Mouse (Mus musculus) right cerebral cortex, postnatal 14 days (tissue): ENCODE results near the gene Cd247.

Experiments used
- DNase-seq: peaks from one replicate; pipeline ENCODE4 v3.0.0; 2022

The Cd247 gene

DNA sequence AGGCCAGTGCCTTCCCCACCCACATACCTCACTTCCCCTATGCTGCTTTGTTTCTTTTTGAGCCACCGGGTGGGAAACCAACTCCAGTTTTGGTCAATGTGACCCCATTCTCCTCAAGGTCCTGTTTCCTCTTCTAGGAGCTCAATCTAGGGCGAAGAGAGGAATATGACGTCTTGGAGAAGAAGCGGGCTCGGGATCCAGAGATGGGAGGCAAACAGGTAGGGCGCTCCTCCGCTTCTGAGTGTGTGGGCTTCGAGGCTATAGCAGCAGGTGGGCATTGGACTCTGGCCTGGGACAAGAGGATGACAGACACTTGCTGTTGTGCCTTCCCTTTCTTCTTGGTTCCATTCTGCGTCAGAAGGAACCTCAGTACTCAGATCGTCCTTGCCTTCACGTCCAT, 68.8 kb downstream of the Cd247 start:
- no peak for DNase-seq

DNA sequence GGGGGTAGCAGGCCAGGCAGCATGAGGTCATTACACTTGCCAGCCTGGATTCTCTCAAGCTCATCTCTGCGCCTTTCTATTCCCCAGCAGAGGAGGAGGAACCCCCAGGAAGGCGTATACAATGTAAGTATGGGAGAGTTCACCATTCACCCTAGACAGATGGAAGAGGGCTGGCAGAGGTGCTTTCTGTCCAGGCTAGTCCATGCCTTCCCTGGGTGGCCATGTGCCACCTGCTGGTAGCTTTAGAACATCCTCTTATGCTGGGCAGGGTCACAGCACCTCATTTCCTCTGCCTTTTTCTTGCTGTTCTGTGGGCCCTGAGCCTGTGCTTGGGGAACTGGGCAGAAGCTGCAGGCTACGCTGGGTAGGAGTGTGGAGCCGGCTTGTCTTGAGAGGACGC, 69.9 kb downstream of the Cd247 start:
- DNase-seq: no peak

DNA sequence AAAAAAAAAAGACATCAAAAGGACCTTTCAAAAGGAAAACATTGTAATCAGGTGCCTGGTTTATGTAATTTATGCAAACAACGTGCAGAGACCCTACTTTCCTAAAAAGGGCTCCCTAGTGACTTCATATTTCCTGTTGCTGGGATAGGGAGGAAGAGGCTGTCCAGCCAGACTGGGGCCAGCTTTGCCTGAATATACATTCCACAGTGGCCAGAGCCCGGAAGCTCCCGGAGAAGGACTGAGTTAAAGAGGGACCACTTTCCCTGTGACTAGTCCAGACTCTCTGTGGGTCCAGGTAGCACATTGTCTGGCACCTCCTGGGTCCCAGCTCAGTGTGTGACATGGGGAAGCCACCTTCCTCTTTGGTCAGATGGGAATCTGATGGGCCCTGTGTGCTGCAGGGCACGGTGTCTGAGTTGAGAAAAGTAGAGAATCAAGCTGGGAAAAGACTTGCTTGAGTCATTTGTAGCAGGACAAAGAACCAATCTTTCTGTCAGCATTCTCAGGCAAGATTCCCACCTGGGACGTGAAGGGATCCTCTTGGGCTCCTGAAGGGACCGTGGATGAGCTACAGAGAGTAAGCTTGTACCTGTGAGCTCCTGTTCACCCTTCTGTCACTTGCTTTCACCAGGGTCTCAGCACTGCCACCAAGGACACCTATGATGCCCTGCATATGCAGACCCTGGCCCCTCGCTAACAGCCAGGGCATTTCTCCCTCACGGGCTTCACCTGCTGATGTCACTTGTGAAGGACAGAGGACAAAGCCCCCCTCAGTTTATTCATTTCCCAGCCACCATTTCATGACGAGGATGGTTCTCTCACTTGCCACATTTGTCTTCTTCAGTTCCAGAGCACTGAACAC, 72.1 kb downstream of the Cd247 start:
- DNase-seq: no peak

DNA sequence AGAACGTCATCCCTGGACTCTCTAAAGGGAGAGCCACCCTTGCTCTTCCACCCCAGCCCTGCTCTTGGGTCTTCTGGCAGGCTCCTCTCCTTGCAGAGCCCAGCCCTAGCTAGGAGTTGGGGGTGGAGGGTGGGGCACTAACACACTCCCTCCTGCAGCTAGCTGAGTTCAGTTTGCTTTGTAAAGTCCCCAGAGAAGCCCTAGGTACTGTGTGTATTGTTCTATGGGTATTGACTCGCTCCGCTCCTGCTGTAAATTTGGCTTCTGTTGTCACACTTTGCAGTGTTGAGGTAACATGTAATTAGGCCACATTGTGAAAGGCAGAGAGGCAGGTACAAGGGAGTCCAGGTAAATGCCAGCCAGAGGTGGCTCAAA, 72.7 kb downstream of the Cd247 start:
- DNase-seq: no peak

DNA sequence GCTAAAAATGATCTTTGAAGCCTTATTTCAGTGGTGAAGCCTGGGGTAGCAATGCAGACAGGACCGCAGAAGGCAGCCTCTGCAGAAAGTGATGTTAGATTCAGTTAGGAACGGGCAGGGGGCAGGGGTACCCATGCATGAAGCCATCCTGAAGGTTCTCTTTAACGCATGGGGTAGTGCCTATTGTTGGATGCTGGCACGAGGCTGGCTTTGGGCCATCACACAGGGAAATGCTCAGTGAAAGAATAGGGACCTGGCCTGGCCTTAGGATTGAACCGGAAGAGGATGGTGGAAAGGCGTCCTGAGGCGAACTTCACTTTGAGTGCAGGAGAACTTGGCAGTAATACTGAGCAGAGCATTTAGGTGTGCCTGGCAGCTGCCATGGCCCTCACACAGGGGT, 73.6 kb downstream of the Cd247 start:
- no peak for DNase-seq

DNA sequence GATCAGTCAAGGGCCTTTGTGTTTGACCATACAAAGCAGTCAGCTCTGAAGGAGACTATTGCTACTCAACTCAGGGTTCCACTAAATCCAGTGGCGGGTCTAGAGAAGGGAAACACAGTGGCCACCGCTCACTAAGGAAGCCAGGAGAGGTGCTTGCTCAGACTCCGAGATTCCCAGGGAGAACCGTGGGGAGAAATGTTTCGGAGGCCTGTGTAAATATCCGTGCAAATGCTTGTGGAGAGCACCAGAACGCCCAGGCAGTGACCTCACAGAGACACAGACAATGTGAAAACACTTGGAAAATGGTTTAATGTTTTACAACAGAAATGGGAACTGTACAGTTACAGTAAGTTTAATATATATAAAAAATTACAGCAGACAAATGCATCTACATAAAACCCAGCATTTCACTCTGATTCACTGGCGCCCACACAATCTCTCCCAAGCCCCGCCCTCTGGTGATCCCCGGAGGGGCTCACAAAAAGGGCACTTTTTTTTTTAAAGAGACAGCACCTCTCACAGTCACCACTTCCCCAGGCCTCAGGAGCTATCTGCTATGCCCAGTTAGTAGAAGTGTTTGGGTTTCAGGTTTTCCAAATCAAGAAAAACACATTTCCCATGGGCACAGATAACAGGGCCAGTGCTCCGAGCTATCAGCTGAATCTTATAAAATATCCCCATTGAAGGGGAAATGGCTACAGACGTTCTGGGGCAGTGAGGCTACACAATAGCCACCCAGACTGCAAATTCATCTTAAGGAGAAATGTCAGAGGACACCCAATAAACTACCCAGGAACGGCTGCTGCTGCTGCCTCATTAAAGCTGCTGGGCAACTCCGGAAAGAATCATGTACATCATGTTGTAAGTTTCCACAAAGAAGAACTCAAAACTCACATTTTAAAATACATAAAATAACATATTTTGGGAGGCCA, 76.6 kb downstream of the Cd247 start:
- no peak for DNase-seq

DNA sequence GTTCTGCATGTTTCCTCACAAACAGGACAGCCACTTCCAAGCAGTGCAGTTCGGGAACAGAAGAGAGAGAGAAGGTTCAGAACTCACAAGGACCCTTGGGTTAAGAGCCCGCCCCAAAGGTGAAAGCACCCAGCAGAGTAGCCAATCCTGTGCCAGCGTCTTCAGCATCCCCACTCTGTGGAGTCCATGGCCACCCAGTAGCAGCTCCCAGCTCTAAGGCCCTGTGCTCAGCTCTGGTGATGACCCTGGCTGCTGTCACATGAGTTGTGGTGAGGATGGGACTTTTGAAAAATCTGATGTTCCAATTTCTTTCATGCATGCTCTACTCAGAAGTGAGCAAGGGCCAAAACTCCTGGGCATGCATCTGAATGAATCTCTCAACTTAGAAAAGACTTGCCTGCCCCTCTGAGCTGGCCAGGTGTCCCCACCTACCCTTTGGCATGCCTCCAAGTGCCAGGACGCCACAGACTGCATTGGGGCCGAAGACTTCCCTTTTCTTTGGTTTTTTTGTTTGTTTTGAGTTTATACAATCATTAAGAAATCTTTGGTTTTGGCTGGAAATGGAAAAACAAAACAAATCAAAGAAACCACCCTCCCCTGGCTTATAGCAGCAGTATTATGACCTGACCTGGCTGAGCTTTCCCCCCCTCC, 78.3 kb downstream of the Cd247 start:
- no peak for DNase-seq

DNA sequence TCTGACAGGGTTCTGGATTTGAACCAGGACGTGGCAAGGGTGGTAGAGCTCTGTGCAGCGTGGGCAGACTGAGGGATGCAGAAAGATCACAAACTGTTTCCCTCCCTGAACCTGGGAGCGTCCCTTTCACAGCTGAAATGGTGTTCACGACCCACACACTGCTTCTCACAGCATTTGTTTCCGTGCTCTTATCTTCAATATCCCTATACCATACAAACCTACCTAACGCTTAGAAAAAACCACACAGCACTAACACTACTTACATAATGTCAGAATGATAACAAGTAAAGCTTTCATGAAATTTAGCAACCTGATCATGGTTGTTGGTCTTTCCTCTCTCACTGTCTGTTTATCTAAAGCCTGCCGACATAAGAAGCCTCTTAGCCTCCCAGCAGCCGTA, 80.2 kb downstream of the Cd247 start:
- DNase-seq: no peak

DNA sequence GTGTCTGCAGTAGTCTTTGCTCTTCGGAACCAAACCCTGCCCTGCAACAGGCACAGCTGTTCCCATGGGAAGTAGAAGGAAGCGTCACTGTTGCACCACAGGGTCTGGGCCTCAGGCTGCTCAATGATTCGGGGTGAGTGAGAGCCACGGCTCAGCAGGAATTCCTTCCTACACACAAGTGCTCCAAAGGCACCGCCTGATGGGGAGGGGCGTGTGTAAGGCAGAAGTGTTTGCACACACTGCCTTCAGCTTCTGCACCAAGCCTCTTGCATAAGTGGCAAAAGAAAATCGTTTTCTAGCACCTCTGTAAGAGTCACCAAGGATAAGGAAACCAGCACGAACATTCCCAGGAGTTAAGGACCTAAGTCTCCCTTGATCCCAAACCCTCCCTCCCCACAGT, 86.2 kb downstream of the Cd247 start:
- no peak for DNase-seq

DNA sequence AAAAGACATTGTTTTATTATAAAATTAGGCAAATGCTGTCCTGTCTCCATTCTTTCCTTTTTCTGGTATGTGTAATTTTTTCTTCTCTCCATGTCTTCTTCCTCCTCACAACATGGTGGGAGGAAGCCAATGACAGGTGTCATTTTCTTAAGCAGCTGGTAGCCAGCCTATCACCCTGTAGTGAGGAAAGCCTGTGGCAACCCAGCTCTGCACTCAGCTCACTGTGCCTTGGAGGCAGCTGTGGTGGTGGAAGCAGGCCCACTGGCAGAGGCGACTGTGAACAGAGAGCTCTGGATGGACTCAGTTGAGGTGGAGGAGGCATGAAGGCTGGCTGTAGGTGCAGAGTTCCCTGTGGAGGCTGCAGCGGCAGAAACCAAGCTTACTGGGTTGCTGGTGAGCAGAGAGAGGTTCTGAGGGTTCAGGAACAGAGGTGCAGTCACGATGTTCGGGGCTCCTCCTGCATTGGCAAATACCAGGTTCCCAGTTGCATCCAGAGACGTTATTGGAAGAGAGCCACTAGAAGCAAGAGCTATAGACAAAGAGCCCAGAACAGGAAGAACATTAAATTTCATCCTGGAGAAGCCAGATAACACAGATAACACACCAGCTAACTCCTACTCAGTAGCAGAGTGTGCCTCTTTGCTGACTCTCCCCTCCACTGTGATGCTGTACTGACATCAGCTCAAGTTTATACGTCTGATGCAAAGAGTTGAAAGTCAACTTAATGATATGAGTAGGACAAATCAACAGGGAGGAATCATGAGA, 87.2 kb downstream of the Cd247 start:
- DNase-seq: no peak

DNA sequence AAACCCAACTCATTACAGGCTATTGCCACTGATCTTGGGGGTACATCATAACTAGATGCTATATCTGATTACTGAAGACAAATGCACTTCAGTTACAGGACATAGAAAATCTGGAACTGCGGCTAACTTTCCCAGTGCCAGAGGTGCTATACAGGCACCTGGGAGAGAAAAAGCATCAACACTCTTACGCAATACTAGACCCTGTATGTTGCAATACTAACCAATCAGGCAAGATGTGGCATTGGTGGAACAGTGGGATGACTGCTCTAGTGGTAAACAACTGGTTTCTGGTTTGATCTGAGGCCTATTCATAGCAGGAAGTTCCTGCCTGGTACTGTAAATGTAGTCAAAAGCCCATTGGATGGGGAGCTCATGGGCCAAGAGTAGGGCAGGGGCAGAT, 90.3 kb downstream of the Cd247 start:
- DNase-seq: no peak

DNA sequence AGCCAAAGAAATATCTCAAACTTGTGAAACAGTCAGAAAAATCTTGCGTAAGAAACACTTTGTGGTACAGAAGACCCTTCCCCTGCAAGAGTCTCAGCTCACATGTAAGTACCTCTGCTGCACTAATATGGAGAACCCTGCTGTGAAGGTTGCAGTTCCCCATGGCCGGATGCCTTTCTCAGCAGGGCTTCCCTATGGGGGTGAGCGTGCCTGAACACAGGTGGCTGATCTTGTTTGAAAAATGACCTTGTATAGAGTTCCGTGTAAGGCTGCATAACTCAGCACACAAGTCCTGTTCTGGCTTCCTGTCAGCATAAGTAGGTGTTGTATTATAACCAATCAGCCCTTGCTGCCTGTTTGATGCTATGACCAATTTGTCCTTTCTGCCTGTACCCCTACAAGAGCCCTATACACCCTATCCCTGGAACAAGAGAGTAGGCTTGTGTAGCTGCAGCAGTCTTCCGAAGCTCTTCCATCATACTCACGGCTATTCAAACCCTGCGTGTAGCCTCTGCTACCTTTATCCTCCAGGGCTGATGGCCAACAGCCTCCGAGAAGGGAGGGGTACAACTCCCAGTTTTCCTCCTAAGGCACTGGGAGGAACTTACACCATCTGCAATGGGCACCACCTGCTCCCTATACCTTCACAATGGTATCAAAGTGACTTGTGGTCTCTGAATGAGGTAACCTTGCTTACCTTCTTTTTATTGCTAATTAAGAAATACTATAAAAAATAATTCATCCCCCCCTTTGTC, 93.8 kb downstream of the Cd247 start:
- no peak for DNase-seq

DNA sequence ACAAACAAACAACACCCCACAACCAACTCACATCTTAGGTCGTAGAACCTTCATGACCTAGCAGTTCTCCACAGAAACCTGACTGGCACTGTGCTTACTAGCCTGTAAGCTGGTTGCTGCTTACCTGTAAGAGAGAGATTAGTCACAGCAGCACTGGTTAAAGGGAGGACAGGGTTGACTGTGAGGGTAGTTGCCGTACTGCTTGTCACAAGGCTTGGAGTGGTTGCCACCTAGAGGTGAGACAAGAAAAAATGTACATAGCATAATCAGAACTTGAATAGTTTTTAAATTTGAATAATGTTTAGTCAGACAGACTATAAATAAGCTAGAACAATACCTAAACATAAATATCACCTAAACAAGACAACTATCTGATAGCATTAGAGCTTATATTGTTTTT, 103.2 kb downstream of the Cd247 start:
- no peak for DNase-seq

DNA sequence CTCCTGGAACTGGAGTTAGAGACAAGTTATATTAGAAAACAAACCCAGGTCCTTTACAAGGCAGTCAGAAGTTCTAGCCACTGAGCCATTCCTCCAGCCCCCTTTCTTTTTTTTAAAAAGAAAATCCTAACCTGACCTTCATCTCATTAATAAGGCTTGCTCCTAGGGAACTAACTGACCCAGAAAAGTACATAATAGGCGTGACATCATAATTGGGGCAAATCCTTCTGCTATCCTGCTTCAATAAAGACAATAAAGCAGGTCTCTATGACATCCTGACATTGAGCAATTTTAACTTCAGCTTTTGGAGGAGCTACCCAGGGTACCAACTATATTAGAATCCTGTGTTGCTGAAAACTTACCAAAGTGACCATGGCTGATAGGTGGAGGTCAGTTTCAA, 115.1 kb downstream of the Cd247 start:
- DNase-seq: no peak

DNA sequence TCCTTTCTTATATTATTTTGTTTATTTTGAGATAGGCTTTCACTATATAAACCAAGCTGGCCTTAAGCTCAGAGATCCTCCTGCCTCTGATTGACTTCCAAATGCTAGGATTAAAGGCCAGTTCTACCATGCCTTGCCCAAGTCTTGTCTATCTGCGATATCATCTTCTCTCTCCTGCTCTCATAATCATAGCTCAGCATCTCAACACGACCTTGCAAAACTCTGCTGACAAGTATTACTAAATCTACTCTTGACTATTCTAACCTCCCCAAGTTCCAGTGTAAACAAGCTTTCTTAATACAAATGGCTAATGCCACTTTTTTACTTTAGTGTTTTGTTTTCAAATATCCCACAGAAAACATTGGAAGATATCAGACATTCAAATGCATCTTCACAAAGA, 119.7 kb downstream of the Cd247 start:
- DNase-seq: no peak

DNA sequence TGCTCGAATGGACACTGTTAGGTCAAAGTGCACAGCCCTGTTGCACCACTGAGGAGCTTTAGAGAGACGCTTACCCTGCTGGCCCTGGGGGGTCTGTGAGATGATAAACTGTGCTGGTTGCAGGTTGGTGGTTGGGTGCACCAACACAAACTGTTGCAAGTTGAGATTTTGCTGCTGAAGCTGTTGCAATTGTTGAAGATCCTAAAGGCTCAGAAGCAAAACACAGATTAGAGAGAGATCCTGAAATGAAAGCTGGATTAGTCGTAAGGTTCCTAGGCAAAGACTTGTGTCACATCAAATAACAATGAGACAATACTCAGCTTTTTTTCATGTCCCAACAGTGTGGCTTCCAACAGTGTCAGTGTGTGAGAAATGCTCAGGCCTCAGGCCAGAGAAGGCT, 120.3 kb downstream of the Cd247 start:
- no peak for DNase-seq

DNA sequence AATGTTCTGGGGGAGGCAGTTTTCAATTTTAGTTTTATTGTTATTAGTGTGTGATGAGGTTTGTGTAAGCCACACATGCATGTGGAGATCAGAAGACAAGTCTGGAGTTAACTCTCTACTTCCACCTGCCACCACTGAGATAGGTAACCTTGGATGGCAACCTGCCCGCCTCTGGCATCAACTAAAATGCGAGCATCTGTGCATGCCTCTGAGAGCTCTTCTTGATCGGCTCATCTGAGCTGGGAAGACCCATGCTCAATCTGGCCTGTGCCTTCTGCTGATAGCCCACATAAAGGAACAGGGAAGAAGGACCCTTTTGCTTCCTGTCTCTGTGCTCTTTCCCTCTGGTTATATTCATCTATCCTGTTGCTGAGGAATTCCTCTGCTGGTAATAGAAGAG, 121.0 kb downstream of the Cd247 start:
- DNase-seq: no peak

DNA sequence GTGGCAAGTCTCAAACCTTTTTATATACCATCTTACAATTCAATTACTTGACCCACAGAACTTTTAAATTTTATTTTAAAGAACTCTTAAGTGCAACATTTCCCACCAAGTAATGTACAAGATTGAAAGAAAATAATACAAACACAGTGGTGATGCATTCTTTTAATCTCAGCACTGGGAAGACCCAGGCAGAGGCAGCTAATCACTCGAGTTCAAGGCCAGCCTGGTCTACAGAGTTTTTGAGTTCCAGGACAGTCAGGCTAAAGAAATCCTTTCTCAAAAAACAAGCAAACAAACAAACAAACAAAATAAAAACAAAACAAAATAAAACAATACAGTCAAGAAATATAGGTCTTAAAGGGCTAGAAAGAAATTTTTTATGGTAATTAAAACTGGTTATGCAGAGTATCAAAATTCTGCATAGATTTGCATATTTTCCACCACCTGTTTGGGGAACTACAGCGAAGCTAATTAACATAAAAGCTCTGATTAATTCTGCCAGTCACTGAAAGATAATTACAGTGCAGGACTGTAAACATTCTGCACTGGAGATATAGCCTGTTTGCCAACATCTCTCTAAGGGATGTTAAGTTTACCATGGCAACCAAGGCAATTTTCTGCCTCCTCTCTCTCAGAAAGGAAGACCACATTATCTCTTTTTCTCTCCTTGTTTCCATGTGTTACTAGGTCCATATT, 125.4 kb downstream of the Cd247 start:
- no peak for DNase-seq

DNA sequence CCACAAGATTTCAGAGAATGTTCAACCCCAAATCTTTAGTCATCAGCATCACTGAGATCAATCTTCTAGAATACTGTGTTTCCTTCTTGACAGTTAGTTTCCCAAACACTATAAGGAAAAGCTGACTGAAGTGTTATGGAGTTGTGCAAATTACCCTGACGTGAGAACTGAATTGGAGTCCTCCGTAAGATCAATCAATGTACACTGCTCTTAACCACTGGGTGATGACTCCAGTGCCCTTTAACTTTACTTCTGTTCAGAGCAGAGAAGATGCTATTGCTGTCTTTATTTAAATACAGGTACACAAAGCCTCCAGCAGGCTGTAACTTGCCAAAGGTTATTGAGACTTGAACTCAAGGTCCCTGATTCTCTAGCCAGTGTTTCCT, 125.9 kb downstream of the Cd247 start:
- no peak for DNase-seq

DNA sequence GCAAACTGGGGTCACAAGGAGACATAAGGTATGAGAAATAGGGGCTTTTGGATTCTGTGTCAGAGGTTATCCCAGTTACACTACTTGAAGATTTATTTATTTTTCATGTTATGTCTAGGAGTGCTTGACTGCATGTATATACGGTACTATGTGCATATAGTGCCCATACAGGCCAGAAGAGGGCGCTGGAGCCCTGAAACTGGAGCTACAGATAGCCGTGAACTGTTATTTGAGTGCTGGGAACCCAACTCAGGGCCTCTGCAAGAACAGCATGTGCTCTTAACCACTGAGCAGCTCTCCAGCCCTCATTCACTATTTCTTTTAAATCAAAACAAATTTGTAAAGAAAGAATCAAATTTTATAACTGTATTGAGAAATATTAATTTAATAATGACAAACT, 132.5 kb downstream of the Cd247 start:
- no peak for DNase-seq

DNA sequence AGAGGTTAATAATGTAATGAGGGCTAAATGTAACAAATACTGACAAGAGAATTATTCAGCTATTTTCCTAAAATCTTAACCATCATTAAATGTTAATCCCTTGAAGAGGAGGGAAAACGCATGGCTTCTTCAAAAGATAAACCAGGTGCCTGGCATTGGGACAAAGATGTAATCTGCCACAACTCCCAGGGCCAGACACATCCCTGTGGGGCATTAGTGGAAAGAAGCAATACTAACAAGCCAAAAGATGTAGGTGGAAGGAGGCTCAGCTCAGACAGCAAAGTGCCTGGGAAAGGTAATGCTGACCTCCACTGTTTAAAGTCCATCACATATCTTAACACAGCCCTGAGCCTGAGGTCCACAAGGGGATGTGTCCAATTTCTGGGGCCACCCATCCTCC, 134.0 kb downstream of the Cd247 start:
- DNase-seq: no peak

DNA sequence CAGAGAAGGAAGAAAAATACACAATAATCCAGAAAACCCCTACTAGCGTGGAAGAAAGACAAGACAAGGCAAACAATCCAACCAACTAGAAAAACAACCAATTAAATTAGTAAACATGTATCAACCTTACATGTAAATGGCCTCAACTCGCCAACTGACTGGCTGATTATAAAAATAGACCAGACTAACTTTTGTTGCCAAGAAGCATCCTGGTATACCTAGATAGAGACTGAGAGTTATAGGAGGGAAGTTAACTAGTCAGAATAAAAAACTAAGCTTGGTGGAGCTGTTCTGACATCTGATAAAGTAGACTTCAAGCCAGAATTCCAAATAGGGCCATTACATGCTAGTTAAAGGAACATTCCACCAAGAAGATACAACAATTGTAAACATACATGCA, 136.7 kb downstream of the Cd247 start:
- no peak for DNase-seq
